Mouse (Mus musculus) embryonic facial prominence, embryonic 15.5 days (tissue): ENCODE results near the gene Ptpn1. TPM values are rescaled to one million over a fixed set of nuclear protein-coding genes. Genes with fewer than 3 reads are reported as not detected.
A peak's percentile ranks its signal among the peaks of the same experiment; 100 is the strongest.

Experiments used
- ATAC-seq: fragments of 200-750 bp; cut with Nextera tagmentation; 2 replicates; pipeline ENCODE4 v1.8.0; 2017; ENCODE audit warnings: low read depth, moderate TSS enrichment; ENCODE audit not compliant: insufficient number of reproducible peaks, low FRiP score, low TSS enrichment
- H3K27ac ChIP-seq: fragments of 300-500 bp; sonication (generic); replicated peaks from 2 replicates; pipeline ENCODE4 v1.5.1; 2015; ENCODE audit warnings: mild to moderate bottlenecking, inconsistent platforms
- H3K27me3 ChIP-seq: fragments of 300-500 bp; sonication (generic); 2 replicates; pipeline ENCODE4 v1.6.1; 2015; ENCODE audit warnings: inconsistent platforms
- H3K36me3 ChIP-seq: fragments of 300-500 bp; sonication (generic); 2 replicates; pipeline ENCODE4 v1.6.1; 2015; ENCODE audit warnings: mild to moderate bottlenecking, inconsistent platforms
- H3K4me1 ChIP-seq: fragments of 300-500 bp; sonication (generic); 2 replicates; pipeline ENCODE4 v1.6.1; 2015; ENCODE audit warnings: inconsistent platforms
- H3K4me2 ChIP-seq: fragments of 300-500 bp; sonication (generic); replicated peaks from 2 replicates; pipeline ENCODE4 v1.6.1; 2015; ENCODE audit warnings: mild to moderate bottlenecking, inconsistent platforms
- H3K4me3 ChIP-seq: fragments of 300-500 bp; sonication (generic); replicated peaks from 2 replicates; pipeline ENCODE4 v1.5.1; 2015; ENCODE audit warnings: mild to moderate bottlenecking, inconsistent platforms
- H3K9ac ChIP-seq: fragments of 300-500 bp; sonication (generic); 2 replicates; pipeline ENCODE4 v1.6.1; 2015; ENCODE audit warnings: inconsistent platforms
- H3K9me3 ChIP-seq: fragments of 300-500 bp; sonication (generic); replicated peaks from 2 replicates; pipeline ENCODE4 v1.6.1; 2016; ENCODE audit warnings: inconsistent platforms
- WGBS: fragments of 180-500 bp; shearing (Covaris S2); methylation state at CpG from one replicate; pipeline ENCODE4 v1.1.7; 2015; 5-methylcytosine and 5-hydroxymethylcytosine counted together
- polyA plus RNA-seq: library from polyadenylated mRNA; unstranded; fragments of >200 nt; fragmentation: Nextera tagmentation; extraction: Ambion mirVana; gene quantifications from 2 replicates; pipeline ENCODE4 v1.2.1, GENCODE M21; 2015

Gene Ptpn1
- polyA plus RNA-seq, 1 experiment from 2014 or later, result 61.5 TPM

DNA sequence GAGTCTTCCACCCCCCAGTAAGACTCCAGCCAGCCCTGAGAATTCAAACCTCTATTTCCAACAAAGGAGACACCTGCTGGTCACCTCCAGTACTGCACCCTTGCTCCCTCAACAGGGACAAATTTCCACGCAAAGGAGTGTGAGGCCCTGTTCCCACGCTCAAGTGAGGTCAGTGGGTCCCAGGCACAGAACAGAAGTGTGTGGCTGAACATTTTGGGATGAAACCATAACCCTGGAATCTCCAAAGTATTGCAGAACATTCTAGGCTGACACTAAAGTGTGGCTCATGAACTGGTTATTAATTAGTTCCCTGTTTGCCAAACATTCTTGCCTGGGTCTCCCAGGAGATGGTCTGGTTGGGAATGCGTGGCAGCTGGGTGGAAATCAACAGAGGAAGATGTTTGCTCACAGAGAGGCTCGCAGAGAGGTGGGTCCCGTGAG is 85.1 kb downstream of the Ptpn1 start:
- H3K27me3 ChIP-seq, result no peaks in the 10 kb centered on the region
- no peak overlapping the region for H3K4me2 ChIP-seq
- H3K4me3 ChIP-seq, result no peak overlapping the region
- H3K27ac ChIP-seq, result no peak overlapping the region
- no peaks in the 10 kb centered on the region for H3K36me3 ChIP-seq
- no peak overlapping the region for H3K9ac ChIP-seq
- 30% methylated on average over 5 of the region's 5 CpGs for WGBS
- no peaks in the 10 kb centered on the region for H3K9me3 ChIP-seq
- ATAC-seq, result no peak
- H3K4me1 ChIP-seq, result peaks cover 25% of the 10 kb centered on the region

DNA sequence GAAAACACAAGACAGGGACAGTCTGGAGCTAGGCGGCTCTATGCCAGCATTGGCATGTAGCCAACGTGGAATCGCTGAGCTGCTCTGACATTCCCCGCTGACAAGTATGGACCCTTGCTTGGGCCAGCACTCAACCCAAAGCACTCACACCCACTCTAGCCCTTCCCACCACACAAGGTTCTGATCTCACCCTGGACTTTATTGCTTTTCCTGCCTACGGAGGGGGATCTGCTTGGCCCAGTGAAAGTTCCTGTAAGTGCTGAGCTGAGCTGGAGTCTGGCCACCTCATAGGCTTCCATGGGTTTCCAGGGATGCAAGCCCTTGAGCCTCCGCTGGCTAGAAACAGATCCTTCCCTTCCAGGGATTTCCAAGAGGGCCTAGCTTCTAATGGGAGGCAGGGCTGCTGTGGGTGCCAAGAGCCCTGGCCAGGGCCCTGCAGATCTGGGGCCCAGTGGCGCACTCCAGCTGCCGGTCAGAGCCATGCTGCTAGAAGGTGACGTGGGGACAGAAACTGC is 87.4 kb downstream of the Ptpn1 start:
- Histone ChIP-seq H3K9me3 (no peaks in the 10 kb centered on the region), H3K4me3 (no peak overlapping the region)

DNA sequence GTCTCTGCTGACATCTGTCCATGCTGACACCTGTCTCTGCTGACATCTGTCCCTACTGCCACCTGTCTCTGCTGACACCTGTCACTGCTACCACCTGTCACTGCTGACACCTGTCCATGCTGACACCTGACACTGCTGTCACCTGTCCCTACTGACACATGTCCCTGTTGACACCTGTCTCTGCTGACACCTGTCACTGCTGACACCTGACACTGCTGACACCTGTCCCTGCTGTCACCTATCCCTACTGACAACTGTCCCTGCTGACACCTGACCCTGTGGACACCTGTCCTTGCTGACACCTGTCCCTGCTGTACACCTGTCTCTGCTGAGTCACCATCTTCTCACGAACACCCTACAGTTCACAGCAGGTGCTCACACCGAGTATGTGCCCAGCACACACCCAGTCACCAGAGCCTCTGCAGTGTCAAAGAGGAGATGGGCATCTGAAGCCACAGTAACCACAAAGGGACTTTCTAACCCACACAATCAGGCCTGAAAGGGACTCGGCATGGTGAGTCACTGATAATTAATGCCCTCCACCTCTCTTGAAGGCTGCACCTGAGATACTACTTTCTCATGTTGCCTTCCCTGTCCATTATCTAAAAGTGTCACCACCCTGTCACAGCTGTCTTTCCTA is 92.0 kb downstream of the Ptpn1 start:
- ATAC-seq, result no peak
- 0 out of 2 replicates have a peak overlapping the region, but pooled peaks have one; percentile 85 for H3K27ac ChIP-seq

More for the DNA sequence above, 87.4 kb downstream of the Ptpn1 start:
- Histone ChIP-seq H3K27me3 (no peaks in the 10 kb centered on the region), H3K9ac (no peak overlapping the region), H3K4me1 (peaks cover 25% of the 10 kb centered on the region), H3K4me2 (no peak overlapping the region), H3K27ac (peak overlapping the region; percentile 81), H3K36me3 (no peaks in the 10 kb centered on the region)
- 41% methylated on average over 9 of the region's 9 CpGs for WGBS
- ATAC-seq, result peak; percentile 74

DNA sequence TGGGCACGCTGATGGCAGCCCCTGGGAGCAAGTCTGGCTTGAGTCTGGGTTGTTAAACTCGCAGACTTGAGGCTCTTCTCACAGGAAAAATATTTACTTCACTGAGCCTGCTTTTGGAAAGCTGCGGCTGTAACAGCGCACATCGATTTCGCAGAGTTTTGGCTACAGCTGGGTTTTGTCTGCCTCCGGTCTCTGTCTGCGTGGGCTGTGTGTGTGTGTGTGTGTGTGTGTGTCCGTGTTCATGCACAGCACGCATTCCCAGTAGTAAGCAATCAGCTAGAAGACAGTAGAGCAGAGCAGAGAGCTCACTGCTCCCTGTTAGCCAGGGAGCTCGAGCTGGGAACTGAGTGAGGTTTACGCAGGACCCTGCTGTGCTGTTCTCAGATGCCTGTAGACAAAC is 93.3 kb downstream of the Ptpn1 start:
- H3K4me1 ChIP-seq, result peaks cover 33% of the 10 kb centered on the region
- peaks cover 4% of the 10 kb centered on the region; the same call in 1 of the 2 replicates for H3K9me3 ChIP-seq
- H3K27me3 ChIP-seq, result no peaks in the 10 kb centered on the region
- WGBS, result 31% methylated on average over 12 of the region's 12 CpGs
- H3K4me2 ChIP-seq, result peak overlapping the region; percentile 22; the same call in 1 of the 2 replicates
- peak; percentile 65; the same call in 1 of the 2 replicates for ATAC-seq
- peak overlapping the region; percentile 85 for H3K27ac ChIP-seq
- H3K4me3 ChIP-seq, result no peak overlapping the region
- no peak overlapping the region for H3K9ac ChIP-seq
- H3K36me3 ChIP-seq, result no peaks in the 10 kb centered on the region

More for the DNA sequence above, 92.0 kb downstream of the Ptpn1 start:
- H3K9me3 ChIP-seq, result peaks cover 4% of the 10 kb centered on the region; the same call in 1 of the 2 replicates
- H3K36me3 ChIP-seq, result no peaks in the 10 kb centered on the region
- peaks cover 45% of the 10 kb centered on the region for H3K4me1 ChIP-seq
- no peaks in the 10 kb centered on the region for H3K27me3 ChIP-seq
- WGBS, result 64% methylated on average over 3 of the region's 3 CpGs
- no peak overlapping the region for H3K4me3 ChIP-seq
- no peak overlapping the region for H3K9ac ChIP-seq
- no peak overlapping the region for H3K4me2 ChIP-seq

DNA sequence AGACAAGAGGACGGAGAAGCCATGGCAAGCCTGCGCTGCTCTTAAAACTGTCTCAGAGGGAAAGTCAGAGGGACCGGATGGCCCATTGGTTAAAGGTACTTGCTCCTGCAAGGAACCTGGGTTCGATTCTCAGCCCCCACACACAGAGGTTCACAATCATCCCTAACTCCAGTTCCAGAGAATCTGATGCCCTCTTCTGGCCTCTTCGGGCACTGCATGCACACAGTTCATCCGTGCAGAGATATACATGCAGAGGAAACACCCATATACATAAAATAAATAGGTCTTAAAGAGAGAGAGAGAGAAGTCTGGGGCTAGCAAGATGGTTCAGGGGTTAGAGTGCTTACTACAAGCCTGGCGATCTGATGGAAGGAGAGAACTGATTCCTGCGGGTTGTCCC is 94.0 kb downstream of the Ptpn1 start:
- Histone ChIP-seq H3K4me3 (no peak overlapping the region), H3K27ac (peak overlapping the region; percentile 85), H3K4me2 (no peak overlapping the region), H3K36me3 (no peaks in the 10 kb centered on the region), H3K27me3 (no peaks in the 10 kb centered on the region), H3K9ac (no peak overlapping the region), H3K4me1 (peaks cover 32% of the 10 kb centered on the region), H3K9me3 (peaks cover 4% of the 10 kb centered on the region; the same call in 1 of the 2 replicates)
- ATAC-seq, result no peak
- WGBS, result 88% methylated on average over 8 of the region's 8 CpGs

DNA sequence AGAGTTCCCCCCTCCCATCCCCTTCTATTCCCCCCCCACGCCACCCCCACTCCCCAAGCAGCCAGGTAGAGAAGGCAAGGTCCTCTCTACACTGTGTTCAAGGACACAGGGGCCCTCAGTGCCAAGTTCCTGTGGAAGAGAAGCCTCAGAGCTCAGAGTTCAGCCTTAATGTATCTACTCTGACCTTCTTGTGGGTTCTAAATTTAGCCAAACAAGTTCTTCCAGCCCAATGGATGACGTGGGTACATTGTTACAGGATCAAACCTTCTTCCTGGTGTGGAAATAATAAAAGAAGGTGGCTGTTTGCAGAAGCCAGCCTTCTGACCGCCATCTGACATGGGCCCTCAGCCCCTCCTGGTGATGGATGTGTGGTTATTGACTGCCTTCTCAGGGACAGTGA is 94.6 kb downstream of the Ptpn1 start:
- Histone ChIP-seq H3K36me3 (no peaks in the 10 kb centered on the region), H3K9me3 (peaks cover 4% of the 10 kb centered on the region; the same call in 1 of the 2 replicates), H3K27ac (peak overlapping the region; percentile 22), H3K9ac (no peak overlapping the region), H3K4me2 (no peak overlapping the region), H3K27me3 (no peaks in the 10 kb centered on the region), H3K4me3 (no peak overlapping the region), H3K4me1 (peaks cover 35% of the 10 kb centered on the region)
- WGBS, result 37% methylated on average over 3 of the region's 3 CpGs
- ATAC-seq, result no peak

DNA sequence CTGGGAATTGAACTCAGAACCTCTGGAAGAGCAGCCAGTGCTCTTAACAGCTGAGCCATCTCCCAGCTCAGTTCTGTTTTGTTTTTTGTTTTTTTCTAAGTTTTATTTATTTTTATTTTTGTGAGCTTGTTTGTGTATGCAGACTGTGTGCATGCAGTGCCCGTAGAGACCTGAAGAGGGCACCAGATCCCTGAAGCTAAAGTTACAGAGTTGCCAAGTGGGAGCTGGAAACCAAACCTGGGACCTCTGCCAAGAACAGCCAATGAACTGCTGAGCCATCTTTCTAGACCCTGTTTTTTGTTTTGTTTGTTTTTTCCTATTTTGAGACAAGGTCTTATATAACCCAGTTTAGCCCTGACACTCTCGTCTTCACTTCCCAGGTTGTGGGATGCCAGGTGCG is 96.5 kb downstream of the Ptpn1 start:
- H3K4me1 ChIP-seq, result peaks cover 27% of the 10 kb centered on the region
- no peak overlapping the region for H3K4me2 ChIP-seq
- 96% methylated on average over 3 of the region's 3 CpGs for WGBS
- ATAC-seq, result no peak
- no peaks in the 10 kb centered on the region for H3K27me3 ChIP-seq
- H3K27ac ChIP-seq, result no peak overlapping the region
- H3K36me3 ChIP-seq, result no peaks in the 10 kb centered on the region
- no peak overlapping the region for H3K4me3 ChIP-seq
- no peak overlapping the region for H3K9ac ChIP-seq
- H3K9me3 ChIP-seq, result peaks cover 4% of the 10 kb centered on the region; the same call in 1 of the 2 replicates

Other genes starting within 250 kb of the Ptpn1 start
- gene Cebpb, start 243.1 kb upstream of the Ptpn1 start, polyA plus RNA-seq, result 41.9 and 42.0 TPM in 2 replicates
- 43.7 and 44.3 TPM in 2 replicates for gene Tmem189, start 242.2 kb upstream of the Ptpn1 start, polyA plus RNA-seq
- 8.3 and 8.4 TPM in 2 replicates for gene Ripor3, start 78.6 kb downstream of the Ptpn1 start, polyA plus RNA-seq
- gene Pard6b, start 148.9 kb downstream of the Ptpn1 start, polyA plus RNA-seq, result 3.6 and 4.1 TPM in 2 replicates